Mouse (Mus musculus): ENCODE data around the gene Rps6kc1.

GRCm38 (mm10) chr1:190655651-190656050 lies 255.9 kb downstream of the Rps6kc1 start:
- TF ChIP-seq CTCF (IDR thresholded peaks at IDR 0.05; ENCODE audit: low read depth, low read length) (no peak), EP300 (IDR thresholded peaks at IDR 0.05; ENCODE audit: insufficient read depth, low read depth, low read length) (no peak)
